Mouse (Mus musculus) monocyte, adult 5-6 weeks (primary cell): Measurements from ENCODE around the gene Nsg1. TPM values are rescaled to one million over a fixed set of nuclear protein-coding genes. Genes with fewer than 3 reads are reported as not detected.

ENCODE experiments used
- ATAC-seq: fragments of 153-309, 156-312 bp; replicated peaks from 2 replicates; pipeline ENCODE4 v1.8.0; 2017; ENCODE audit warnings: mild to moderate bottlenecking; ENCODE audit not compliant: low TSS enrichment, insufficient number of reproducible peaks, severe bottlenecking, poor library complexity, low FRiP score
- total RNA-seq: library from RNA; stranded (forward); fragments of 200-1000, 200-491, 200-594 nt; gene quantifications from 3 replicates; pipeline ENCODE4 v1.2.3, GENCODE M21; 2017

The Nsg1 gene
- total RNA-seq = 0.38 TPM in 1 of 3 replicates, not detected in the others

- ATAC-seq = no peak
Measured at GRCm38 (mm10) chr5:38159634-38160413, at the start of gene Nsg1. Nsg1 (minus strand) TSS chr5:38159907.

- no peak for ATAC-seq
Measured at GRCm38 (mm10) chr5:38208985-38209384, 49.3 kb upstream of the Nsg1 start.

GRCm38 (mm10) chr5:38205303-38205726, 45.6 kb upstream of the Nsg1 start:
- no peak for ATAC-seq

GRCm38 (mm10) chr5:38199686-38200085, 40.0 kb upstream of the Nsg1 start:
- ATAC-seq = no peak

GRCm38 (mm10) chr5:38197482-38197823, 37.7 kb upstream of the Nsg1 start:
- 0 out of 2 replicates have a peak, but pooled peaks have one; percentile 48 for ATAC-seq

- ATAC-seq = no peak
Measured at GRCm38 (mm10) chr5:38196821-38197481, 37.2 kb upstream of the Nsg1 start.

GRCm38 (mm10) chr5:38195941-38196340, 36.2 kb upstream of the Nsg1 start:
- no peak for ATAC-seq

GRCm38 (mm10) chr5:38194946-38195345, 35.2 kb upstream of the Nsg1 start:
- ATAC-seq = no peak

- no peak for ATAC-seq
Measured at GRCm38 (mm10) chr5:38190907-38191306, 31.2 kb upstream of the Nsg1 start.

- ATAC-seq = no peak
Measured at GRCm38 (mm10) chr5:38187006-38187405, 27.3 kb upstream of the Nsg1 start.

- no peak for ATAC-seq
Measured at GRCm38 (mm10) chr5:38184688-38185285, 25.1 kb upstream of the Nsg1 start.

GRCm38 (mm10) chr5:38174256-38174912, 14.7 kb upstream of the Nsg1 start:
- ATAC-seq = no peak

GRCm38 (mm10) chr5:38173766-38174165, 14.1 kb upstream of the Nsg1 start:
- ATAC-seq = no peak

- ATAC-seq = no peak
Measured at GRCm38 (mm10) chr5:38168497-38168896, 8.8 kb upstream of the Nsg1 start.

- no peak for ATAC-seq
Measured at GRCm38 (mm10) chr5:38158947-38159633, 617 bp downstream of the Nsg1 start.

GRCm38 (mm10) chr5:38158501-38158946, 1.2 kb downstream of the Nsg1 start:
- ATAC-seq = no peak

GRCm38 (mm10) chr5:38157481-38158020, 2.2 kb downstream of the Nsg1 start:
- ATAC-seq = no peak

GRCm38 (mm10) chr5:38153636-38154035, 6.1 kb downstream of the Nsg1 start:
- ATAC-seq = no peak
